Mouse (Mus musculus) E14TG2a.4 (cell line): ENCODE results near the gene Cyp4a10.

Experiments
- CTCF ChIP-seq: conservative IDR thresholded peaks from 2 replicates; pipeline ENCODE4 v1.5.1; 2014; ENCODE audit warnings: low read length
- NANOG ChIP-seq: IDR thresholded peaks from 2 replicates; pipeline ENCODE4 v1.6.1; 2014; ENCODE audit warnings: borderline replicate concordance, low read length, mixed read lengths
- POU5F1 ChIP-seq: IDR thresholded peaks from 2 replicates; pipeline ENCODE4 v1.6.1; 2014; ENCODE audit warnings: low read length, borderline replicate concordance

DNA sequence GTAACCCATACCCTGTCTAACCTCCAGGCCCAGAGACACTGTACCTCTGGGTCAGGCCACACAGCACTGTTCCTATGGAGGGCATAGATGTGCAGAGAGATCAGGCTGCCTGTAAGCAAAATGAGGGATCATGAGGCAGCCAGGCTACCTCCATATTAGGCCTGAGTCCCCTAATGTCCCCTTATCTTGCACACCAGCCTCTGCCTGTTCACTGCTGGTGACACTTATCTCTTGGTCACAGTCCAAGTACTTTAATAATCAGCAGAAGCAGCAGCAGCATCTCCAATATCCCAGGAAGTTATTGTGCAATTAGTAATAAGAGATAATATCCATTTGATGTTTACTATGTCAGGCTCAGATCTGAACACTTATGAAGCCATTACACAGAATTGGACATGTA lies 65.0 kb downstream of the Cyp4a10 start:
- no peak for TF ChIP-seq CTCF
- TF ChIP-seq NANOG, result no peak
- TF ChIP-seq POU5F1, result no peak
